Mouse (Mus musculus) hindlimb bud, embryonic 11.5 days (tissue): ENCODE measurements at regions not wholly inside any gene's neighbourhood (a gene's known extent, or its start where the extent isn't known, plus 50 kb on each side); places are given as distances from the start of the nearest gene placed in this dataset.
"Not testable (repeated sequence)": the region's sequence is repeated elsewhere in the genome, so short reads cannot be mapped to it uniquely, and the experiment has no call there.

Experiments
- DNase-seq: peaks from one replicate; pipeline ENCODE4 v3.0.0-alpha.2; 2012; ENCODE audit warnings: low read depth, low spot score; ENCODE audit errors: extremely low spot score

DNA sequence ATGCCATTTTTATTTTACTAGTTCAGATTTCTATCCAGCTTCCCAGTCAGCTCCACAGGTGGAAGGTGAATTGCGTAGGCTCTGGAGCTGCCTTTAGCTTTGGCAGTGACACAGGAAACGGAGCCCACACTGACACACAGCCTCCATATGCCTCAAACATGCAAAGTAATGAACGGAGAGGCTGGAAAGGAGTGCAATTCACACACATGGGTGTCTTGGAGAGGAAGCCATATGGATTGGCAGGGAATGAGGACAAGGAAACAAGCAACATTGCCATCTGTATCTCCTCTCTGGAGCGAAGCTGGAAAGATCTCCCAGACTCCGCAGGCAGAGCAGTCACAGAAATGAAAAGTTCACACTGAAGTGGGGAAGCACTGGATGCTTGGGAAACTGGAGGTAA, 201.6 kb upstream of the 4930452B06Rik start:
- DNase-seq, result no peak

DNA sequence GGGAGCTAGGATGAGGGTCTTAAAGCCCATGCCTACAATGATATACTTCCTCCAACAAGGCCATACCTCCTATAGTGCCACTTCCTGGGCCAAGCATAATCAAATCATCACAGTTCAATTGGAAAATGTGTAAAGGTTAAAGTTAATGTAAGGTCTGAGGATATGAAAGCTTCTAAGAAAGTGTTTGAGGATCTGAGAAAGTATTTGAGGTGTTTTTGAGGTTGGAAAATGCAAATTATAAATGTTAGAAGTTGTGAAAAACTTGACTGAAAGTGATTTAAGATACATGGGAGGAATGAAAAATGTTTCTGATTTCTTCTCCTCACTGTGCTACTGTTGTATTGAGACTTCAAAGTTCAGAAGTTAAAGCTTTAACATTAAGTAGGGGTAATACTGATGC, 185.5 kb upstream of the 4930452B06Rik start:
- DNase-seq, result no peak

DNA sequence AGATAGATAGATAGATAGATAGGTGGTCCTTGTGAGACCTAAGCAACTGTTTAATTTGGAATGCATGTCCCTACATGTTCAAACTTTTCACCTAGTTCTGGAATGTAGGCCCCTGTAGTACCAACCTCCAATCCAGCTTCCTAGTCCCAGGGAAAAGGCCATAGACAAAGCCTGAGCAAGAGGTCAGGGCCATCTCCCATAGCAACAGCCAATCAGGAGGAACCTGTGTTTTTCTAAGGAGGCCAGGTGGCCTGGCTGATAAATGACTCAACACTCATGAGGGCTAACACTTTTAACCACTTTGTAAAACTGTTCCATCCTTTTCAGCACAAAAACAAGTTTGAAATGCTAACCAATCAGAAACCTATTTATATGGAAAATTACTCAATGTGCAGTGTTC, 184.2 kb upstream of the 4930452B06Rik start:
- DNase-seq, result no peak

DNA sequence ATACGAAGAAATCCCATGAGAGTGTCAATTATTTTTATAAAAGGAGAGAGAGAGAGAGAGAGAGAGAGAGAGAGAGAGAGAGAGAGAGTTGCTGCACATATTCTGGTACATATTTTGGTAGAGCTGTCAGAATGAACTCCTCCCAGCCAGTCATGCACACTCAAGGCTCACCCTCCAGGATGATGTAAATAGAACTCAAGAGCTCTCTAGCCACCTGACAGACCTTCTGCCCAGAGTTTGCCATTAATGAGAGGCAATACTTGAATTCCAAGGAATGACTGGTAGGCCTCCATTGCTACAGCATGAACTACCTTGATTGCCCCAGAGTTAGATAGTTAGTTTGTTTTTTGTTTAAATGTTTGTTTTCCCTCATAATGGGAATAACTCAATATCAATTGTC, 167.5 kb upstream of the 4930452B06Rik start:
- no peak for DNase-seq

DNA sequence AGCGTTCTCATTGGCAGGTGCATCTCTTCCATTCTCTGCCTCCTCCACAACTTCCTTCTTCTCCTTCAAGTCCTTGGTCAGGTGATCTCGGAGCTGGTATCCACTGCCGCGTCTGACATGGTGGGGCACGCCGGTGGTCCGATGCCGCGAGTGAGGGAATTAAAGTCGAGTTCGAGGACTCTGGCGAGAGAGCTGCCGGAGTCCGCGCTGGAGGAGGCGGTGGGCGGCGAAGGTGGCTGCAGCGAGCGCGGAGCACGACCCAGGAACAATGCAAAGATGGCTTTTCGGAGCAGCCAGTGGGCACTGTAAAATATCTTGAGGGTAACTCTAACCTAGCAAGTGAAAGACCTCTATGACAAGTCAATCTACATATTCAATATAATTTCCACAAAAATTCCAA, 134.2 kb upstream of the 4930452B06Rik start:
- DNase-seq, result not testable (repeated sequence)

DNA sequence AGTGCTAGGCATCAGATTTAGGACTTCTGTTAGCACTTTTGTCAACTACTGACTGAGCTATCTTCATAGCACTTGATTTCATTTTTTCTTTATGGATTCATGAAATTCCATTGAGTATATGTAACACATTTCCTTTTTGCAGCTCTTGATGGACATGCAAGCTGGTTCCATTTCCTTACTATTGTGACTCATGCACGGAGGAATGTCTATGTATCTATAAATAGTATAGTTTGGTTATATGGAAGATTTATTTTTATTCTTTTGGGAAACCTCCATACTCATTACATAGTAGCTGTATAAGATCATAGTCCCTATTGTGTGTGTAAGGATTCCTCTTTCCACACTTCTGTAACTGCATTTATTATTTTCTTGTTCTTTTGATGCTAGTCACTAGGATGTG, 123.3 kb upstream of the 4930452B06Rik start:
- DNase-seq, result no peak

DNA sequence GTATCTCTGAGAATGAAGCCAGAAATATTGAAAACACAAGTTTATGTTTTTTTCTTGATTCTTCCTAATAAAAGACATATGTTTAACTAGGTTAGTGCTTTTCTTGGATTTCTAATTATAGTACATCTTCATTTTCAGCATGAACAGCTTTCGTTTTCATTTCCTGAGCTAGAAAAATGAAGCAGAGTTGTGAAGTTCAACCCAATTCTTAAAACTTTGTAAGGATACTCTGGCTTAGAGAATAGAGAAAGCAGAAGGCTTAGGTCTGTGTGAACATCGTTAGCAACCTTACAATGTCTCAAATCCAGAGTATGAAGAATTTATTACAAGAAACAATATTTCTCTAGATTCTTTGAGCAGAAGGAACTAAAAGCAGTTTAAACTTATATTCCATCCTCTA, 94.5 kb upstream of the 4930452B06Rik start:
- DNase-seq, result no peak

DNA sequence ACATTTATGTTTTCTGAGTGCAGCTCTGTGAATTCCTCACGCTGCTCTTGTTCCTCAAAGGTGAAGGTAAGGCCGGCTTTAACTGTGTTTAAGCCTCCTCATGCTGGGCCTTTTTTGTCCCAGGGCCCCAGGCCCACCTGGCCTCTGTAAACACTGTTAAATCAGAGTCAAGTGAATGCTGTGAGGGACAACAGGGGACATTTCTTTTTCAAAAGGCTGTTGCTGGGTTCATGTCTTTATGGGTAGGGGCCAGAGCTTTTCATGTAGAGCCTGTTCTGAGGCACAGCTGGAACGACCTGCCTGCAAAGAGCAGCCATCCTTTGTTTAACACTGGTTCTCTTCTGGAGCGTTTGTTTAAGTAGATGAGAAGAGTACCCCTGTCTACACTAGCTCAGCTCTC, 70.8 kb upstream of the 4930452B06Rik start:
- DNase-seq, result no peak

DNA sequence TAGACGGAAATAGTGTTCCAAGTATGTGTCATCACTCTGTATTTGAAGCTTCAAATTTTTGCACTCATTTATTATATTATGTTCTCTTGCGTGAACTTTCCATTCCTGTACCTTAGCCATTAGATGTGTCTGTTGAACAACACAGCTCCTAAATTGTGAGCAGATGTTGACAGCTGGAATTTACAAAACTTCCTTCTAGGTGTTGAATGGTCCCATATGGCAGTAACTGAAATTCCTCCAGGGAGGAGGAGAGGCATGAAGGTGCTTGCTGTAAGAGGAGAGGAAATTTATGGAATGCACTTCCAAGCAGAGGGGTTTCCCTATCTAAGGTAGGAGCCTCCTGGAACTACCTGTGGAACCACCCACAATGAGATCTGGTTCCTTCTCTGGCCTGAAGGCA, 67.2 kb upstream of the 4930452B06Rik start:
- peak; percentile 12 for DNase-seq

DNA sequence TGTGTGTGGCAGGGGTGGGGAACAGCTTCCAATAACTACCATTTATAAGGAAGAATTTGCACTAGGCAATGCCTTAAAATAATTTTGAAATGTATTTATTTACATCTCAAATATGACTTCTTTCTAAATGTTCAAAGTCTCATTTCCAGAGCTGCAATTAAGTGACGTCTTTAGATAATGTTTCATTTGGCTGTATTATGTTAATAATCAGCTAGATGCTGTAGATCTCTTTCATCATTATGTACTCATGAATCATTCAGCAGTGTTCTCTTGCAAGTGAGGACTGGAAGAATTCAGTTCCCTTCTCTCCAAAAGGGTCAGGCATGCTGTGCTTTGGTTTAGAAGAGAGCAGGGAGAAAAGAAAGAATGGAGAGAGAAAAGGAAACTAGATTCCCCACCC, 61.3 kb upstream of the 4930452B06Rik start:
- no peak for DNase-seq
